Mouse (Mus musculus) liver, embryonic 11.5 days (tissue): ENCODE data around the gene Ctss. TPM values are rescaled to one million over a fixed set of nuclear protein-coding genes. Genes with fewer than 3 reads are reported as not detected.
"Not testable (repeated sequence)": the region's sequence is repeated elsewhere in the genome, so short reads cannot be mapped to it uniquely, and the experiment has no call there.

ENCODE experiments used
- ATAC-seq: fragments of 200-750 bp; cut with Nextera tagmentation; replicated peaks from 2 replicates; pipeline ENCODE4 v1.8.0; 2017; ENCODE audit warnings: moderate number of reproducible peaks, mild to moderate bottlenecking, moderate TSS enrichment, moderate library complexity; ENCODE audit not compliant: low FRiP score
- DNase-seq: peaks from one replicate; pipeline ENCODE4 v3.0.0-alpha.2; 2017; ENCODE audit warnings: low spot score
- H3K27ac ChIP-seq: fragments of 300-500 bp; sonication (generic); 2 replicates; pipeline ENCODE4 v1.5.1; 2014; ENCODE audit warnings: mild to moderate bottlenecking, low read depth, low read length, control low read depth
- H3K27me3 ChIP-seq: fragments of 300-500 bp; sonication (generic); replicated peaks from 2 replicates; pipeline ENCODE4 v1.6.1; 2014; ENCODE audit warnings: low read length, mixed read lengths; ENCODE audit not compliant: control insufficient read depth, insufficient read depth
- H3K36me3 ChIP-seq: fragments of 300-500 bp; sonication (generic); 2 replicates; pipeline ENCODE4 v1.6.1; 2014; ENCODE audit warnings: mild to moderate bottlenecking, low read length, moderate library complexity, mixed read lengths; ENCODE audit not compliant: control insufficient read depth, insufficient read depth
- H3K4me1 ChIP-seq: fragments of 300-500 bp; sonication (generic); replicated peaks from 2 replicates; pipeline ENCODE4 v1.6.1; 2014; ENCODE audit warnings: low read length, mixed read lengths; ENCODE audit not compliant: control insufficient read depth, insufficient read depth
- H3K4me2 ChIP-seq: fragments of 300-500 bp; sonication (generic); 2 replicates; pipeline ENCODE4 v1.6.1; 2014; ENCODE audit warnings: mild to moderate bottlenecking, control low read depth, moderate library complexity
- H3K4me3 ChIP-seq: fragments of 300-500 bp; sonication (generic); 2 replicates; pipeline ENCODE4 v1.5.1; 2014; ENCODE audit warnings: low read depth, low read length, control low read depth
- H3K9ac ChIP-seq: fragments of 300-500 bp; sonication (generic); 2 replicates; pipeline ENCODE4 v1.6.1; 2014; ENCODE audit warnings: low read depth, low read length, control low read depth
- H3K9me3 ChIP-seq: fragments of 300-500 bp; sonication (generic); 2 replicates; pipeline ENCODE4 v1.6.1; 2016; ENCODE audit warnings: low read length, inconsistent platforms, mixed read lengths; ENCODE audit not compliant: control insufficient read depth
- WGBS: fragments of 180-500 bp; shearing (Covaris S2); extraction: QIAGEN DNeasy Blood & Tissue Kit; methylation state at CpG from one replicate; pipeline ENCODE4 v1.1.7; 2014; 5-methylcytosine and 5-hydroxymethylcytosine counted together
- polyA plus RNA-seq: library from polyadenylated mRNA; unstranded; fragments of >200 nt; fragmentation: Nextera tagmentation; extraction: Ambion mirVana; gene quantifications from 2 replicates; pipeline ENCODE4 v1.2.1, GENCODE M21; 2014

Gene Ctss
- polyA plus RNA-seq, 1 experiment from 2014 or later: 18.5 TPM

- H3K36me3 ChIP-seq, H3K27me3 ChIP-seq, DNase-seq, H3K27ac ChIP-seq, H3K9me3 ChIP-seq, ATAC-seq, H3K4me2 ChIP-seq, H3K4me1 ChIP-seq, H3K4me3 ChIP-seq, H3K9ac ChIP-seq: not testable (repeated sequence)
- 53% methylated on average over 2 of the region's 2 CpGs for WGBS
These were observed 14.6 kb downstream of the Ctss start for GRCm38 (mm10) chr3:95541186-95541585.

- H3K9me3 ChIP-seq: no peaks in the 10 kb centered on the region
- no peak overlapping the region for H3K4me3 ChIP-seq
- no peak overlapping the region for H3K27ac ChIP-seq
- DNase-seq: no peak
- no peak overlapping the region for H3K9ac ChIP-seq
- no peaks in the 10 kb centered on the region for H3K36me3 ChIP-seq
- no peaks in the 10 kb centered on the region for H3K27me3 ChIP-seq
- no peaks in the 10 kb centered on the region for H3K4me1 ChIP-seq
- ATAC-seq: no peak
- no peak overlapping the region for H3K4me2 ChIP-seq
These were observed 15.6 kb downstream of the Ctss start for GRCm38 (mm10) chr3:95542171-95542570.

- no peak overlapping the region for H3K9ac ChIP-seq
- H3K4me2 ChIP-seq: no peak overlapping the region
- H3K9me3 ChIP-seq: no peaks in the 10 kb centered on the region
- no peaks in the 10 kb centered on the region for H3K4me1 ChIP-seq
- ATAC-seq (no peak), DNase-seq (no peak)
- no peaks in the 10 kb centered on the region for H3K36me3 ChIP-seq
- no peak overlapping the region for H3K27ac ChIP-seq
- H3K27me3 ChIP-seq: no peaks in the 10 kb centered on the region
- H3K4me3 ChIP-seq: no peak overlapping the region
- WGBS: 72% methylated on average over 7 of the region's 7 CpGs
These were observed 16.4 kb downstream of the Ctss start for GRCm38 (mm10) chr3:95542981-95543380.

GRCm38 (mm10) chr3:95550176-95550575 is 23.6 kb downstream of the Ctss start:
- ATAC-seq: no peak
- Histone ChIP-seq H3K9ac (no peak overlapping the region), H3K4me1 (no peaks in the 10 kb centered on the region), H3K27ac (no peak overlapping the region), H3K4me2 (no peak overlapping the region), H3K4me3 (no peak overlapping the region), H3K36me3 (no peaks in the 10 kb centered on the region), H3K27me3 (no peaks in the 10 kb centered on the region), H3K9me3 (no peaks in the 10 kb centered on the region)
- no peak for DNase-seq
- WGBS: 88% methylated on average over 1 of the region's 1 CpGs

GRCm38 (mm10) chr3:95553986-95554385 is 27.4 kb downstream of the Ctss start:
- ATAC-seq: no peak

GRCm38 (mm10) chr3:95559437-95559836 is 32.9 kb downstream of the Ctss start, which contains the start of gene Hormad1:
TSS of gene Hormad1 (plus strand) at chr3:95559677.
- no peak within 1 kb of the TSS for H3K9ac ChIP-seq
- H3K27me3 ChIP-seq: no peaks in the 10 kb centered on the region
- DNase-seq (no peak), ATAC-seq (no peak)
- no peak within 1 kb of the TSS for H3K27ac ChIP-seq
- 88% methylated on average over 27 of the region's 27 CpGs for WGBS
- no peak within 1 kb of the TSS for H3K4me3 ChIP-seq
- no peak within 1 kb of the TSS for H3K4me2 ChIP-seq
- H3K4me1 ChIP-seq: no peaks in the 10 kb centered on the region
- H3K36me3 ChIP-seq: no peaks in the 10 kb centered on the region
- H3K9me3 ChIP-seq: no peaks in the 10 kb centered on the region

More at GRCm38 (mm10) chr3:95553986-95554385, 27.4 kb downstream of the Ctss start:
- Histone ChIP-seq H3K4me3 (no peak overlapping the region), H3K27me3 (no peaks in the 10 kb centered on the region), H3K4me2 (no peak overlapping the region), H3K9ac (no peak overlapping the region), H3K27ac (no peak overlapping the region), H3K9me3 (no peaks in the 10 kb centered on the region), H3K4me1 (no peaks in the 10 kb centered on the region), H3K36me3 (no peaks in the 10 kb centered on the region)
- 53% methylated on average over 3 of the region's 3 CpGs for WGBS
- DNase-seq: no peak

GRCm38 (mm10) chr3:95560738-95561137 is 34.2 kb downstream of the Ctss start:
- H3K9ac ChIP-seq: no peak overlapping the region
- H3K27ac ChIP-seq: no peak overlapping the region
- H3K27me3 ChIP-seq: no peaks in the 10 kb centered on the region
- no peak overlapping the region for H3K4me3 ChIP-seq
- no peaks in the 10 kb centered on the region for H3K36me3 ChIP-seq
- 87% methylated on average over 3 of the region's 3 CpGs for WGBS
- no peak for DNase-seq
- H3K4me1 ChIP-seq: no peaks in the 10 kb centered on the region
- no peak for ATAC-seq
- H3K9me3 ChIP-seq: no peaks in the 10 kb centered on the region
- no peak overlapping the region for H3K4me2 ChIP-seq

- Histone ChIP-seq H3K9ac (no peak overlapping the region), H3K27ac (no peak overlapping the region), H3K27me3 (no peaks in the 10 kb centered on the region), H3K4me2 (no peak overlapping the region), H3K4me3 (no peak overlapping the region), H3K4me1 (no peaks in the 10 kb centered on the region), H3K9me3 (no peaks in the 10 kb centered on the region), H3K36me3 (no peaks in the 10 kb centered on the region)
- 78% methylated on average over 2 of the region's 2 CpGs for WGBS
- no peak for DNase-seq
- no peak for ATAC-seq
These were observed 35.2 kb downstream of the Ctss start for GRCm38 (mm10) chr3:95561826-95562225.

- no peak overlapping the region for H3K9ac ChIP-seq
- H3K27ac ChIP-seq: no peak overlapping the region
- H3K4me2 ChIP-seq: no peak overlapping the region
- no peaks in the 10 kb centered on the region for H3K27me3 ChIP-seq
- no peaks in the 10 kb centered on the region for H3K4me1 ChIP-seq
- ATAC-seq (no peak), DNase-seq (no peak)
- no peak overlapping the region for H3K4me3 ChIP-seq
- WGBS: 84% methylated on average over 3 of the region's 3 CpGs
- no peaks in the 10 kb centered on the region for H3K36me3 ChIP-seq
- H3K9me3 ChIP-seq: no peaks in the 10 kb centered on the region
These were observed 43.0 kb downstream of the Ctss start for GRCm38 (mm10) chr3:95569585-95569984.
